Mouse (Mus musculus): ENCODE measurements around the gene Gpc6. TPM values are rescaled to one million over a fixed set of nuclear protein-coding genes. Genes with fewer than 3 reads are reported as not detected.

Gene Gpc6
- polyA plus RNA-seq, 3 experiments from 2014 or later, result 0.17 TPM; not detected in 2

- ATAC-seq, result no peak
These were observed 716.7 kb downstream of the Gpc6 start for GRCm38 (mm10) chr14:117641853-117642252.

- ATAC-seq, result no peak
These were observed 718.0 kb downstream of the Gpc6 start for GRCm38 (mm10) chr14:117643069-117643468.

GRCm38 (mm10) chr14:117648199-117648960 lies 723.3 kb downstream of the Gpc6 start:
- no peak for ATAC-seq

GRCm38 (mm10) chr14:117650141-117650540 lies 725.0 kb downstream of the Gpc6 start:
- no peak for ATAC-seq

GRCm38 (mm10) chr14:117651271-117651670 lies 726.2 kb downstream of the Gpc6 start:
- no peak for ATAC-seq

GRCm38 (mm10) chr14:117651938-117652337 lies 726.8 kb downstream of the Gpc6 start:
- no peak for ATAC-seq

GRCm38 (mm10) chr14:117655382-117655781 lies 730.3 kb downstream of the Gpc6 start:
- no peak for ATAC-seq

- ATAC-seq, result no peak
These were observed 734.2 kb downstream of the Gpc6 start for GRCm38 (mm10) chr14:117659198-117659761.

- no peak for ATAC-seq
These were observed 737.1 kb downstream of the Gpc6 start for GRCm38 (mm10) chr14:117662261-117662660.

GRCm38 (mm10) chr14:117664796-117665195 lies 739.7 kb downstream of the Gpc6 start:
- ATAC-seq, result no peak

GRCm38 (mm10) chr14:117666126-117666525 lies 741.0 kb downstream of the Gpc6 start:
- ATAC-seq, result no peak

- ATAC-seq, result no peak
These were observed 748.4 kb downstream of the Gpc6 start for GRCm38 (mm10) chr14:117673541-117673940.

- ATAC-seq, result no peak
These were observed 749.4 kb downstream of the Gpc6 start for GRCm38 (mm10) chr14:117674482-117674881.

GRCm38 (mm10) chr14:117679926-117680325 lies 754.8 kb downstream of the Gpc6 start:
- ATAC-seq, result no peak

GRCm38 (mm10) chr14:117681321-117681921 lies 756.3 kb downstream of the Gpc6 start:
- no peak for ATAC-seq

GRCm38 (mm10) chr14:117683149-117683548 lies 758.0 kb downstream of the Gpc6 start:
- ATAC-seq, result no peak

GRCm38 (mm10) chr14:117689848-117690247 lies 764.7 kb downstream of the Gpc6 start:
- ATAC-seq, result no peak

GRCm38 (mm10) chr14:117695565-117695964 lies 770.5 kb downstream of the Gpc6 start:
- no peak for ATAC-seq

GRCm38 (mm10) chr14:117700670-117701280 lies 775.7 kb downstream of the Gpc6 start:
- ATAC-seq, result no peak

- no peak for ATAC-seq
These were observed 783.7 kb downstream of the Gpc6 start for GRCm38 (mm10) chr14:117708817-117709216.

GRCm38 (mm10) chr14:117710463-117710911 lies 785.4 kb downstream of the Gpc6 start:
- no peak for ATAC-seq

- ATAC-seq, result no peak
These were observed 787.2 kb downstream of the Gpc6 start for GRCm38 (mm10) chr14:117712311-117712710.

- no peak for ATAC-seq
These were observed 789.0 kb downstream of the Gpc6 start for GRCm38 (mm10) chr14:117714165-117714564.
